Mouse (Mus musculus) CH12.LX (cell line): ENCODE results near the gene Maml2.

Experiments
- BHLHE40 ChIP-seq: IDR thresholded peaks from 2 replicates; pipeline ENCODE4 v1.6.1; 2011; ENCODE audit warnings: mild to moderate bottlenecking, low read depth, low read length, improper control_type of control experiment
- CTCF ChIP-seq, 2 experiments: IDR thresholded peaks in 1 of 2; conservative IDR thresholded peaks in 1 of 2; 2 replicates each; pipeline ENCODE4 v1.5.1; 2011 to 2012; ENCODE audit warnings: low read depth in 2 of 2, low read length in 2 of 2, improper control_type of control experiment in 1 of 2, inconsistent platforms in 1 of 2, mild to moderate bottlenecking in 1 of 2, moderate library complexity in 1 of 2
- E2F4 ChIP-seq: IDR thresholded peaks from 2 replicates; pipeline ENCODE4 v1.6.1; 2011; ENCODE audit warnings: low read depth, low read length, improper control_type of control experiment; ENCODE audit not compliant: insufficient replicate concordance
- EP300 ChIP-seq: IDR thresholded peaks from 2 replicates; pipeline ENCODE4 v1.6.1; 2011; ENCODE audit warnings: low read length, improper control_type of control experiment
- MYC ChIP-seq: IDR thresholded peaks from 2 replicates; pipeline ENCODE4 v1.6.1; 2011; ENCODE audit warnings: low read depth, mild to moderate bottlenecking, improper control_type of control experiment, low read length
- POLR2A ChIP-seq: IDR thresholded peaks from 2 replicates; pipeline ENCODE4 v1.6.1; 2011; ENCODE audit warnings: low read depth, mild to moderate bottlenecking, improper control_type of control experiment, low read length
- SMC3 ChIP-seq: IDR thresholded peaks from 2 replicates; pipeline ENCODE4 v1.6.1; 2011; ENCODE audit warnings: low read depth, low read length, improper control_type of control experiment
- ZC3H11A ChIP-seq: IDR thresholded peaks from 2 replicates; pipeline ENCODE4 v1.6.1; 2012; ENCODE audit warnings: low read depth, mild to moderate bottlenecking, inconsistent platforms, low read length, improper control_type of control experiment

- TF ChIP-seq E2F4 (no peak), CTCF (conservative IDR thresholded peaks at IDR 0.05 in 1 of 2, IDR thresholded peaks at IDR 0.05 in 1 of 2; ENCODE audit: low read depth in 2 of 2, low read length in 2 of 2) (no peak), ZC3H11A (no peak), POLR2A (no peak), SMC3 (no peak), EP300 (peak; percentile 72), BHLHE40 (peak; percentile 59; the same call in 1 of the 2 replicates), MYC (no peak)
These were observed 186.8 kb downstream of the Maml2 start for GRCm38 (mm10) chr9:13484267-13485240.
